Mouse (Mus musculus): Measurements from ENCODE around the gene Pou2f3. TPM values are rescaled to one million over a fixed set of nuclear protein-coding genes. Genes with fewer than 3 reads are reported as not detected.

Pou2f3 gene
- polyA plus RNA-seq, 1 experiment from 2014 or later: not detected

DNA sequence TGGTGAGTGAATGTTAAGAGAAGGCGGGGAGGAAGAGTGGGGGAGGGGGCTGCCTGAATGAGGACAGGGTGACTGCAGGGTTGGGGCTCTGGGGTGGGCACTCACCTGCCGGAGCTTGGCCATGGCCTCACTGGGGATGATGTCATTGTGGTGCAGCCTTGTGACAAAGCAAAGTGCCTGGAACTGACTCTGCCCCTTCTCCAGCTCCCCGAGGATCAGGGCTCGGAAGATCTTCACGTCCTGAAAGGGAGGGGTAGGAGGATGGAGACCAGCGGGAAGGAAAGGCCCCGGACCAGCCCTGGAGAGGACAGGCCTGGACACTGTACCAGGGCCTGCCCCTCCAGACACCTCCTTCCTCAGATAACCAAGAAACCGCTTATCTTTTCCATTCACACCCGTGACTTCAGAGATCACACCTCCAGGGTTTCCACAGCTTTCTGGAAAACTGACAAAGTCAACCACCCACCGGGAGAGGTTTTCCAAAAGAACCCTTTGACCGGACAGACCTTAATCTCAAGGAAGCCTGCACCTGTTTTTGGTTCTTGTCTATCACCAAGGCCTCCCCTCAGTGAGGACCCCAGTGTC, 14.7 kb upstream of the Pou2f3 start:
- H3K4me3 ChIP-seq (ENCODE audit: inconsistent target): no peak overlapping the region
- 95% methylated on average over 9 of the region's 11 CpGs for WGBS (ENCODE audit: missing documents)
- no peaks in the 10 kb centered on the region for H3K79me2 ChIP-seq (ENCODE audit: inconsistent target)
- no peak overlapping the region for H3K27ac ChIP-seq
- H3K36me3 ChIP-seq (ENCODE audit: inconsistent target): no peaks in the 10 kb centered on the region

DNA sequence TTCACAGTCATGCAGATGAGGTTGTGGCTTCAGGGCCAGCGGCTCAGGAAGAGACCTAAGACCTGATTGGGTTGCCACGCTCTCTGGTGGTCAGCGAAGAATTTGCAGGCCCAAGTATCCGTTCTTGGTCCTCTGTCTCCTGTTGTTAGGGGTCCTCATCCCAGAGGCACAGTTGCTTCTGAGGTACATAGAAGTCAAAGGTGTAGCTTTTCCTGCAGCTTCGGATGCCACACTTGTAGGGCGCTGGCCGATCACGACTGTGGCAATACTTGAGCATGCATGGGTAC, 12.2 kb upstream of the Pou2f3 start:
- Histone ChIP-seq H3K79me2 (ENCODE audit: inconsistent target) (no peaks in the 10 kb centered on the region), H3K4me3 (ENCODE audit: inconsistent target) (no peak overlapping the region), H3K27ac (no peak overlapping the region), H3K36me3 (ENCODE audit: inconsistent target) (no peaks in the 10 kb centered on the region)
- WGBS (ENCODE audit: missing documents): 87% methylated on average over 8 of the region's 8 CpGs

DNA sequence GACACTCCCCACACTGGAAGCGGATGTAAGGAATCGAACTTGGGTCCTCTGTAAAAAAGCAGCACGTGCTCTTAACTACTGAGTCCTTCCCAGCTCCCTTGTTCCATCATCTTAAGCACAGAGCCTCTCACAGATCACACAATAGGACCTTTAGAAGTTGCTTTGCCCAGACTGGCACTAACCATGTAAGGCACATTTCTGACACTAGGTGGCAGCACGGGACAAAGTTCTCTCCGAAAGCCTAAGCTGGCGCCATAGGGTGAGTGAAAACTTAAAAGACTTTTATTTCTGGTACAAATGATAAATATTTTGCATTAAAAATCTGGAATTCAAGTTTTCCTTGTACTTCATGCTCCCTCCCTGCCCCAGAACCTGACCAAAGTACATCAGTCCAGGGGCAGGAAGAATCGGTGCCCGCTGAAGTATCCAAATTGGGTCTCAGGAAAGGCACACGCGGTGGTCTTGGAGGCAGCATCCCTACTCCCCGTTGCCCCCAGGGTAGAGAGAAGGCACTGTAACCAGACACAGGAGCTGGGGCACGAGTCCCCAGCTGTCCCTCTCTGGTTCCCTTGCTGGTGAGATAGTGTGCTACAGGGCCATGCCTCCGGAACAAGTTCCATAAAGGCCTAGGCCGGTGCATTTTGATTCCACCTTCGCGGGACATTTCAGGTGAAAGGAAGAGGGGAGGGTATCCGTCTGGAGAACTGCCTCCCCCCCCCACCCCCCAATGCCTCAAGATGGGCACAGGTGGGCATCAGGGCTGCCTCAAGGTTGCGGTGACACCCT, 11.7 kb upstream of the Pou2f3 start:
- H3K27ac ChIP-seq: no peak overlapping the region
- 65% methylated on average over 17 of the region's 18 CpGs for WGBS (ENCODE audit: missing documents)
- no peaks in the 10 kb centered on the region for H3K36me3 ChIP-seq (ENCODE audit: inconsistent target)

DNA sequence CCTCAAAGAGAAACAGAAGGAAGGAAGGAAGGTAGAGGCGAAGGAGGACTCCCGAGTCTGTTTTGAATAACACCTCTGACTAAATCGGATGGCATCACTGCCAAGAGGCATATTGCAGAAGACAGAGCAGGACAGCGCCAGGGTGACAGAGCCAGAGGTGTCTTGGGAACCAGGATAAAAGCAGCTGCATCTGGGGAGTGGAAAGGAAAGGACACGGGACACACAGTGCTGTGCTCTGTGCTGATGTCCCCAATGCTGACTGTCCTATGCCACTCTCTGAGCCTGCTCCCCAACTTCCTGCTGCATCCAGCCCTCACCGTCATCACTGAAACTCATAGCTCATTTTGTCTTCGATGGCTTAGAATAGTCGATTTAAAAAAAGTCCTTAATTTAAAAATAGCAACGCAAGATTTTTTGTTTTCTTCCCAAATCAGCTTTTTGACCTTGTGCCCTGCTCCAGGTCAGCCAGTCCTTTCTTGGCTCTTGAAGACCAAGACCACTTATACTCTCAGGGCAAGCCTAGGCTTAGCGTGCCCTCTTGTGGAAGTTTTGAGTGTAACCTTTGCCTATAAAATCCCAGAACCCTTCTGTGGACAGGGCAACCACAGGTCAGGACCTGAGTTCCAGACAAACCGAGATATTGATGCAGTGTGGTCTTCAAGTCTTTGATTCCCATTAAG, 742 bp upstream of the Pou2f3 start:
- no peaks in the 10 kb centered on the region for H3K79me2 ChIP-seq (ENCODE audit: inconsistent target)
- H3K27ac ChIP-seq: no peak overlapping the region
- no peak overlapping the region for H3K4me3 ChIP-seq (ENCODE audit: inconsistent target)
- no peaks in the 10 kb centered on the region for H3K36me3 ChIP-seq (ENCODE audit: inconsistent target)
- 25% methylated on average over 11 of the region's 11 CpGs for WGBS (ENCODE audit: missing documents)

More for the DNA sequence above, 11.7 kb upstream of the Pou2f3 start:
- H3K79me2 ChIP-seq (ENCODE audit: inconsistent target): no peaks in the 10 kb centered on the region
- H3K4me3 ChIP-seq (ENCODE audit: inconsistent target): no peak overlapping the region

DNA sequence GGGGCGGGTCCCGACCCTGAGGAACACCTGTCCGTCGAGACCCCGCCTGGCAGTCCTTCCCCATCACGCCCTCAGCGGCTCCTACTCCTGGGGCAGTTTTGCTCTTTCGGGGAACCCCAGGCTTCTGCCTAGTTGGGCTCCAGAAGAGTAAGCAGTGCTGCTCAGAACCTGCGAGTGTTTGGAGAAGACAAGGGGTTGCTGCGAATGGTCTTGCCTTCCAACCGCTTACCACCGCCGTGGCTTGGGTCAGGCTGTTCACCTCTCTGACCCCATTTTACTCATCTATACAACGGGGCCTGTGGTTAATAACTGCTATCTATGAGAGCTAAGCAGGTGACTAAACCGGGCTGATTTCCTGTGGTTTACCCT, 4.2 kb downstream of the Pou2f3 start:
- Histone ChIP-seq H3K27ac (no peak overlapping the region), H3K36me3 (ENCODE audit: inconsistent target) (no peaks in the 10 kb centered on the region), H3K4me3 (ENCODE audit: inconsistent target) (no peak overlapping the region), H3K79me2 (ENCODE audit: inconsistent target) (no peaks in the 10 kb centered on the region)
- WGBS (ENCODE audit: missing documents): 7% methylated on average over 14 of the region's 15 CpGs

DNA sequence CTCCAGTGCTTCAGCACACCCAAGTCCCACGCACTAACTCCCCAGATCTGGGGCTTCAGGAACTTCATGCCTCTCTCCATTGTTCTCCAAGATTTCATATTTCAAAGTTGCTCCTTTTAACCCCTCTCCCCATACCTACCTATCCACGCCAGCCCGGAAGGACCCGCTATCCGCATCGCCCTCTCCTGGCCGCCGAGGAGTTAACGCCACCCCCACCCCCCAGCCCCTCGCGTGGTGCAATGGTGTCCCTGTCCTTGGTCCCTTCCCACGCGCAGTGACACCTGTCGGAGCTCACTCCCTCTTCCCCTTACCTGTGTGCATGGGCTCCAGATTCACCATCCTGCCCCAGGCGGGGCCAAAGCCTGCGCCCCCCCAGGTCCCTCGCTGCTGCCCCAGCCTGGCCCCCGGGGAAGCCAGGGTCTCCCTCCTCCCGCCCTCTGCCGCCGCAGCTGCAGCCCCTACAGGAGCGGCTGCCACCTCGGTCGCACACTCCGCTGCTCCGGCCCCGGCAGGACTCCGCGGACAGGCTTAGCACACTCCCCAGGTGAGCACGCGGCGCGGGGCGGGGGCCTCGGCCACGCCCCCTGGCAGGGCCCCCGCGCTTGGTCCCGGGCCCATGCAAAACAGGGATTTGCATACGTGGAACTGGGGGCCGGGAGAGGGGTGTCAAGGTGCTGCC, 4.7 kb downstream of the Pou2f3 start:
- H3K36me3 ChIP-seq (ENCODE audit: inconsistent target): no peaks in the 10 kb centered on the region
- H3K4me3 ChIP-seq (ENCODE audit: inconsistent target): no peak overlapping the region
- H3K79me2 ChIP-seq (ENCODE audit: inconsistent target): no peaks in the 10 kb centered on the region
- WGBS (ENCODE audit: missing documents): 7% methylated on average over 41 of the region's 41 CpGs
- H3K27ac ChIP-seq: no peak overlapping the region

DNA sequence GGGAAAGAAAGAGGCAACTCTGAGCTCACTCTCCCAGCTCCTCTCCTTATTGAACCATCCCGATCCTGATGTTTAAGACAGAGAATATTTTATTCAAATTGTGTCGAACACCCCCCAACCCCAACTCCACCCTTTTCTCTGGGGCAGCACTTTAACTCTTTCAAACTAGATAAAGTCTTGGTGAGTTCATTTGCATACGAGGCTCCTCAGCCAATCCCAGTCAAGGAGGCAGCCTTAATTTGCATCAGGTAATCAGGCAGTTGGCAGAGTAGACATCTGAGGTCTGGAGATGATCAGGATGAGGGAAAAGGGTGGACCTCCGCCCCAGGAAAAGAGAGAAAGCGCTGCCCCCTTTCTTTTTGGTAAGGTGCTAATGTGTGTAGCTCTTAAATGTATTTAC, 10.0 kb downstream of the Pou2f3 start:
- no peak overlapping the region for H3K27ac ChIP-seq
- no peaks in the 10 kb centered on the region for H3K36me3 ChIP-seq (ENCODE audit: inconsistent target)
- WGBS (ENCODE audit: missing documents): 8% methylated on average over 4 of the region's 5 CpGs
- no peaks in the 10 kb centered on the region for H3K79me2 ChIP-seq (ENCODE audit: inconsistent target)
- no peak overlapping the region for H3K4me3 ChIP-seq (ENCODE audit: inconsistent target)

DNA sequence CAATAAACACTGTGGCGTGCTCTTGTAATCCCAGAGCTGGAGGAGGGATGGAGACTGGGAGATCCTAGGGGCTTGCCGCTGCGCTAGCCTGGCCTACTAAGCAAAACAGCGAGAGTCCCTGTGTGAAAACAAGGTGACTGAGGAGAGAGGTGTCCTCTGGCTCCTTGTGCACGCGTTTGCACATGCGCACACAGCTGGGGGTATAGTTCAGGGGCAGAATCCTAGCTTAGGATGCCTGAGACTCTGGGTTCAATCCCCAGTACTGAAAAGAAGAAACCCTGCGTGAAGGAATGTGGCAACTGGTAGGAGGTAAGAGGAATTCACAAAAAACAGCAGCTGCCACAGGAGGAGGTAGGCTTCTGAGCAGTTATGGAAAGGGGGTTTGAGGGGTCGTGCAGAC, 16.2 kb downstream of the Pou2f3 start:
- no peaks in the 10 kb centered on the region for H3K79me2 ChIP-seq (ENCODE audit: inconsistent target)
- WGBS (ENCODE audit: missing documents): 31% methylated on average over 8 of the region's 9 CpGs
- no peak overlapping the region for H3K4me3 ChIP-seq (ENCODE audit: inconsistent target)
- H3K27ac ChIP-seq: no peak overlapping the region
- no peaks in the 10 kb centered on the region for H3K36me3 ChIP-seq (ENCODE audit: inconsistent target)

DNA sequence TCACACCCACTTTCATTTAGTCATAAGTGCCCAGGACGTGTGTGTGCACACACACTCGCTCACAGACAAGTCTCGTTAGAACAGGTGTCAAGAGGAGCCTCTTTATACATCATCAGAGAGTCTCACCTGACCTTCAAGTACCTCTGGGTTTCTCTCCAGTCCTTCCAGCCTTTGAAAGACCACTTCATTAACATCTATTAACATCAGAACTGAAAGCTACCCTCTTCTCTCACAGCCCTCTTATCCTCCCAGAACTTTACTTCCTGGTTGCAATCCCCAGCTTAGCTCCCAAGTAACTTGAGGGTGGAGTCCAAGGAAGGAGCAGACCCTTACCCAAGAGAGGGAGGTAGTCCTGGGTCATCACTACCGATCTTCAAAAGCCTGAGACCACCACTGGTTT, 18.6 kb downstream of the Pou2f3 start:
- no peak overlapping the region for H3K27ac ChIP-seq
- no peaks in the 10 kb centered on the region for H3K36me3 ChIP-seq (ENCODE audit: inconsistent target)
- 59% methylated on average over 4 of the region's 4 CpGs for WGBS (ENCODE audit: missing documents)
- H3K79me2 ChIP-seq (ENCODE audit: inconsistent target): no peaks in the 10 kb centered on the region
- no peak overlapping the region for H3K4me3 ChIP-seq (ENCODE audit: inconsistent target)

DNA sequence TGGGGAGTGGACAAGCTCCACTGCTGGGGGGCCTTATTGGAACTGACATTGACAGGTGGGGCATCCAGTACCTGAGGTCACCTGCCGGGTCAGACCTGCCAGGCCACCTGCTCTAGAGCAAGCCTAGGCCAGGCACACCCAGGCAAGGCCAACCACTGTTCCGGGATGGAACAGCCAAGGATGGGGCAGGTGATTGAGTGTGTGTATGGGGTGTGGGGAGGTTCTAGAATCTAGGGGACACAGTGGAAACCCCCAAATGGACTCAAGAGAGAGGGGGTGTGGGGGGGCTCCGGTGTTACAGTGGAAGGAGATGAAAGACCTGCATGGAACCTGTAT, 21.2 kb downstream of the Pou2f3 start:
- no peaks in the 10 kb centered on the region for H3K36me3 ChIP-seq (ENCODE audit: inconsistent target)
- no peak overlapping the region for H3K4me3 ChIP-seq (ENCODE audit: inconsistent target)
- 65% methylated on average over 3 of the region's 3 CpGs for WGBS (ENCODE audit: missing documents)
- H3K79me2 ChIP-seq (ENCODE audit: inconsistent target): no peaks in the 10 kb centered on the region
- no peak overlapping the region for H3K27ac ChIP-seq

DNA sequence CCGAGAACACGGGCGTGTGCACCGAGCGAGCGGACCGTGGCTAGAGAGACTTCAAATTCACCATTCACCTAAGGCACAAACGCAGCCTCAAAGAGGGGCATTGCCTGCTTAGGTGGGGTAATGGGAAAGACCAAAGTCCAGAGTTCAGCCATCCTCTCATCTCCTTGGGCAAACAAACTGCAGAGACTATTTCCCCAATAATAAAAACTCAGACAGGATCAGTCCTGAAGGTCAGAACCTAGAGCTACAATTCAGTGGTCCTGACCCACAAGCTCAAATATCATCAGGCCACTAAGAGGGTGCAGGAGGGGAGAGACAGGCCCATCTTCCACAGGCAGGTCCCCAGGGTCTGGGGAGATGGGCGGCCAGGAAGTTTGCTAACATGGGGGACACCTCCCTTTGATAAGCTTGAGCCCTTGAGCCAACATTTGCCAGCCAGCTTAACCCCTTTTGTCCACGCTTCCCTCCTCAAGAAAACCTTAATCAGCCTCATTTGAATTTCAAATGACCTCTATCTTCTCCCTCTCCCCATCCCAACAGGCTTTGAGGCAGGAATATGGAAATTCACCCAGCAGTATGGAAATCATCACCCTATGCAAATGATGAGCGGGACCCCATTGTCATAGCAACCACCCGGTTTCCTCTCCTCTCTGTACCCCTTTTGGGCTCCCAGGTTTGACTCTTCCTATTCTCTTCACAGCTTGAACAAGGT, 21.7 kb downstream of the Pou2f3 start:
- H3K4me3 ChIP-seq (ENCODE audit: inconsistent target): no peak overlapping the region
- H3K79me2 ChIP-seq (ENCODE audit: inconsistent target): no peaks in the 10 kb centered on the region
- 75% methylated on average over 12 of the region's 12 CpGs for WGBS (ENCODE audit: missing documents)
- H3K36me3 ChIP-seq (ENCODE audit: inconsistent target): no peaks in the 10 kb centered on the region
- H3K27ac ChIP-seq: no peak overlapping the region

DNA sequence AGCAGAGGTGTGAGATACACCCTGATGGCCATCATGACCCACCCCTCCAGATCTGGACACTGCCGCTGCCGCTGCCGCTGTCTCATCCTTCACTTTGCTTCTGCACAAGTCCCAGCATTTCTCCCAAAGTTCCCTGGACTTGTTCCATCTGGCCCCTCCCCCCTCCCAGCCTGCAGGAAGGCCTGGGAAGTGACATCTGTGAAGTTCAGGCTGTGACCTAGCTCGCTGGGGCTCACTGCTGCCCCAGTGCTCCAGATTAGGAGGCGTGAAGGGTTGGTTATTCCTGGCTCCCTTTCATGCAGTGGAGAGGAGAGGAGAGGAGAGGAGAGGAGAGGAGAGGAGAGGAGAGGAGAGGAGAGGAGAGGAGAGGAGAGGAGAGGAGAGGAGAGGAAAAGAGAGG, 30.6 kb downstream of the Pou2f3 start:
- Histone ChIP-seq H3K79me2 (ENCODE audit: inconsistent target) (no peaks in the 10 kb centered on the region), H3K27ac (no peak overlapping the region), H3K4me3 (ENCODE audit: inconsistent target) (no peak overlapping the region), H3K36me3 (ENCODE audit: inconsistent target) (no peaks in the 10 kb centered on the region)
- WGBS (ENCODE audit: missing documents): 90% methylated on average over 3 of the region's 5 CpGs

DNA sequence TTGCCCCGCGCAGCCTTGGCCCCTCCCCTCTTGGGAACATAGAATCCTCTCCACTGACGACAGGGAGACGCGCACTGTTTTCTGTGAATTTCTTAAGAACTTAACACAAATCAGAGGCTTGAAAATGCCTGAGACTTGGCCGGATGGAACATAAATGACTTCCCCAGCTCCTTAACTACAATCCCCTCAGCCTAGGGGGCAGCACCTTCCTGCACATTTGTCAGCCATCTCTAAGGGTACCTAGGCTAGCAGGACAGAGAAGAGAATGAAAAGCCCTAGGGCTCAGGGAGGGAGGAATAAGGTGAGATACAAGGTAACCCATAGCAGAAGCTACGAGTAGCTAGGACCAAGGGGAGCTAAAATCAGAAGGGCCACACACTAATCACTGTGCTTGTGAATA, 32.0 kb downstream of the Pou2f3 start:
- no peaks in the 10 kb centered on the region for H3K79me2 ChIP-seq (ENCODE audit: inconsistent target)
- 75% methylated on average over 7 of the region's 7 CpGs for WGBS (ENCODE audit: missing documents)
- H3K36me3 ChIP-seq (ENCODE audit: inconsistent target): no peaks in the 10 kb centered on the region
- no peak overlapping the region for H3K4me3 ChIP-seq (ENCODE audit: inconsistent target)
- no peak overlapping the region for H3K27ac ChIP-seq

DNA sequence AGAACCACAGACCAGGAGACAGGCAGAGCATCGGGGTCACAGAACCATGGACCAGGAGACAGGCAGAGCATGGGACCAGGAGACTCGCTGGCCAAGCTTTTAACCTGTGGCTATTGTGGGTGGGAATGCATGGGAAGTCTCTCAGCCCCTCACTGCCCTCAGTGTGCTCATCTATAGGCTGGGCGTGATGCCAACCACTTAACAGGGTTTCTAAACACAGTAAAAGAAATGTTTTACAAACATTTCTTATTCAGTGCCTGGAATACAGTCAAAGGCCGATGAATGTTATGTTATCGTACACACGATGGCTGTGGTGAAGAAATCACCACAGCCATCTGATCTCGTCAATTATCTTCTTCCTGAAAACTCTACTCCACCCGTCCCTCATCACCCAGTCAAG, 43.1 kb downstream of the Pou2f3 start:
- WGBS (ENCODE audit: missing documents): 82% methylated on average over 8 of the region's 8 CpGs

DNA sequence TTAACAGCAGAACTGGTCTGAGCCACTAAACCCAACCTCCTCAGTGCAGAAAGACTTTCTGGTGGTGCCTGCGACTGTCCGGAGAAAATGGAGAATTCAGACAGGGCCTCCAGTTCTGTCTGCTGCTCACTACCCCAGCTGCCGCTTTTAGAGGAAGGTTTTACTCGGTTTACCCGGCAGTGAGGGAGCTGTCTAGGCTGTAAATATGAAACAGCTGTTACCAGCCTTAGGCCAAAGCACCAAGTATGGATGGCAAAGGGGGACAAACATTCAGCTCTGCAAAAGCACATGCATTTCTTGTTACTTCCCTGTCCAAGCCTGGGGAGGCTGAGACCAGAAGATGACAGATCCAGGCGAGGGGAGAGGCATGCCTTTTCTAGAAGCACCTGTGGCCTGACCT, 43.8 kb downstream of the Pou2f3 start:
- H3K36me3 ChIP-seq (ENCODE audit: inconsistent target): no peaks in the 10 kb centered on the region
- 77% methylated on average over 6 of the region's 6 CpGs for WGBS (ENCODE audit: missing documents)
- no peak overlapping the region for H3K27ac ChIP-seq
- H3K4me3 ChIP-seq (ENCODE audit: inconsistent target): no peak overlapping the region
- H3K79me2 ChIP-seq (ENCODE audit: inconsistent target): no peaks in the 10 kb centered on the region

More for the DNA sequence above, 43.1 kb downstream of the Pou2f3 start:
- Histone ChIP-seq H3K36me3 (ENCODE audit: inconsistent target) (no peaks in the 10 kb centered on the region), H3K79me2 (ENCODE audit: inconsistent target) (no peaks in the 10 kb centered on the region), H3K27ac (no peak overlapping the region), H3K4me3 (ENCODE audit: inconsistent target) (no peak overlapping the region)
